Mouse (Mus musculus) heart, adult 2 months (tissue): ENCODE results near the gene Creld1. TPM values are rescaled to one million over a fixed set of nuclear protein-coding genes. Genes with fewer than 3 reads are reported as not detected.

Source experiments
- DNase-seq, 2 experiments: peaks; one replicate each; pipeline ENCODE4 v3.0.0; 2021
- H3K27ac ChIP-seq: fragments of 200-600 bp; 2 replicates; pipeline ENCODE4 v1.8.1; 2022
- H3K27me3 ChIP-seq: fragments of 200-500 bp; 2 replicates; pipeline ENCODE4 v1.6.1; 2012; ENCODE audit warnings: mild to moderate bottlenecking, low read length, inconsistent platforms, mixed read lengths; ENCODE audit not compliant: control insufficient read depth, insufficient read depth
- H3K36me3 ChIP-seq: fragments of 200-500 bp; 2 replicates; pipeline ENCODE4 v1.6.1; 2012; ENCODE audit warnings: low read length, inconsistent platforms; ENCODE audit not compliant: control insufficient read depth, insufficient read depth
- H3K4me1 ChIP-seq: fragments of 200-500 bp; 2 replicates; pipeline ENCODE4 v1.6.1; 2011; ENCODE audit warnings: low read length; ENCODE audit not compliant: control insufficient read depth, insufficient read depth
- H3K4me3 ChIP-seq: fragments of 200-600 bp; 2 replicates; pipeline ENCODE4 v1.8.1; 2022
- H3K79me2 ChIP-seq: fragments of 200-500 bp; replicated peaks from 2 replicates; pipeline ENCODE4 v1.6.1; 2012; ENCODE audit warnings: mild to moderate bottlenecking, inconsistent platforms, low read length, moderate library complexity, mixed read lengths; ENCODE audit not compliant: control insufficient read depth, insufficient read depth
- H3K9ac ChIP-seq: fragments of 200-500 bp; 2 replicates; pipeline ENCODE4 v1.6.1; 2012; ENCODE audit warnings: low read depth, mild to moderate bottlenecking, control low read depth, inconsistent platforms, low read length, mixed read lengths
- CTCF ChIP-seq: fragments of 200-600 bp; IDR thresholded peaks from 2 replicates; pipeline ENCODE4 v1.8.1; 2022; ENCODE audit warnings: antibody characterized with exemption, mild to moderate bottlenecking, moderate library complexity
- EP300 ChIP-seq: fragments of 200-500 bp; IDR thresholded peaks from 2 replicates; pipeline ENCODE4 v1.6.1; 2011; ENCODE audit warnings: low read depth, low read length, control low read depth; ENCODE audit not compliant: insufficient read depth
- POLR2A ChIP-seq: fragments of 200-500 bp; IDR thresholded peaks from 2 replicates; pipeline ENCODE4 v1.6.1; 2011; ENCODE audit warnings: mild to moderate bottlenecking, low read depth, low read length, control low read depth; ENCODE audit not compliant: insufficient read depth
- WGBS: fragments of 180-500 bp; shearing (Covaris S2); methylation state at CpG from one replicate; pipeline ENCODE4 v1.1.7; 2018; 5-methylcytosine and 5-hydroxymethylcytosine counted together
- intact Hi-C: fragments of 180-260 bp; cut with DNase I; formaldehyde crosslinking; loops from one replicate; pipeline ENCODE4 v1.15.1; 2025
- polyA plus RNA-seq: library from polyadenylated mRNA; depleted of rRNA; stranded (reverse); fragments of >200 nt; gene quantifications from 2 replicates; pipeline ENCODE4 v1.2.3, GENCODE M21; 2012
- total RNA-seq, 2 experiments: library from RNA; stranded (reverse); gene quantifications; 2 replicates each; pipeline ENCODE4 v1.2.3; 2021

The Creld1 gene
- total and polyA plus RNA-seq, 3 experiments: 32.4 to 56.7 (median 53.0) TPM

DNA sequence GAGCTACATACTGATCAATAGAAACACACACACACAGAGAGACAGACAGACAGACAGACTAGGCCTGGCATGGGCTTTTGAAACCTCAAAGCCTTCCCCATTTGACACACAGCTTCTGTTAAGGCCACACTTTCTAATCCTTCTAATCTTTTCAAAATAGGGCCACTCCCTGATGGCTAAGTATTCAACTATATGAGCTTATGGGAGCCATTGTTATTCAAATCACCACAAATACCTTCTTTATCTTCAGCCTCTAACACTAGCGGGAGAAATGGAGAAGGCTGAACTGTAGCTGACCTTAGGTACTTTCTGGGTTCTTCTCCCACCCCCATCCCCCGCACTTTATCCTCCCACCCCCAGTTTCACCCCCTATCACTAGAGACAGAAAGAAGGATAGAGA is 19.7 kb downstream of the Creld1 start:
- Histone ChIP-seq H3K4me3 (no peak overlapping the region), H3K4me1 (no peaks in the 10 kb centered on the region), H3K36me3 (no peaks in the 10 kb centered on the region), H3K27ac (no peak overlapping the region), H3K79me2 (no peaks in the 10 kb centered on the region), H3K9ac (no peak overlapping the region), H3K27me3 (peaks cover 5% of the 10 kb centered on the region)
- TF ChIP-seq EP300 (no peak), POLR2A (no peak), CTCF (no peak)
- intact Hi-C loops: no loop called here
- no peak for DNase-seq
- 56% methylated on average over 2 of the region's 2 CpGs for WGBS

DNA sequence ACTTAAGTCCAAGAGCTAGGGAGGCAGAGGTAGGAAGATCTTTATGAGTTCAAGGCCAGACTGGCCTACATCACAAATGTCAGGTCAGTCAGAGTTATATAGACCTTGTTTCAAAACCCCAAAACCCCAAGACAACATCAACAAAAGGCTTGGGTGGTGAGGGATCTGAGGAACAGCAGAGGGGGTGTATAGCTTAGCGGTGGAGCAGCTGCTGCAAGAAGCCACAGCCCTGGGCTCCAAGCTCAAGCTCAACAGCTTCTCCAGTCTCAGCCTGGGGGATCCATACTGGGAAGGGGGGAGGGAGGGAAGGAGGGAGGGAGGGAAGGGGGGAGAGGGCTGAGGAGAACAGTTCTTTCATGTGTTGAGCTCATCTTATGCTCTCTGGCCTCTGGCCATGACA is 22.6 kb downstream of the Creld1 start:
- no peak overlapping the region for H3K4me3 ChIP-seq
- 85% methylated on average over 1 of the region's 1 CpGs for WGBS
- no peak overlapping the region for H3K27ac ChIP-seq
- H3K4me1 ChIP-seq: peaks cover 5% of the 10 kb centered on the region
- intact Hi-C loops: no loop called here
- DNase-seq: no peak
- H3K27me3 ChIP-seq: peaks cover 5% of the 10 kb centered on the region
- H3K9ac ChIP-seq: no peak overlapping the region
- no peaks in the 10 kb centered on the region for H3K36me3 ChIP-seq
- TF ChIP-seq POLR2A: no peak
- TF ChIP-seq EP300: no peak
- H3K79me2 ChIP-seq: no peaks in the 10 kb centered on the region

DNA sequence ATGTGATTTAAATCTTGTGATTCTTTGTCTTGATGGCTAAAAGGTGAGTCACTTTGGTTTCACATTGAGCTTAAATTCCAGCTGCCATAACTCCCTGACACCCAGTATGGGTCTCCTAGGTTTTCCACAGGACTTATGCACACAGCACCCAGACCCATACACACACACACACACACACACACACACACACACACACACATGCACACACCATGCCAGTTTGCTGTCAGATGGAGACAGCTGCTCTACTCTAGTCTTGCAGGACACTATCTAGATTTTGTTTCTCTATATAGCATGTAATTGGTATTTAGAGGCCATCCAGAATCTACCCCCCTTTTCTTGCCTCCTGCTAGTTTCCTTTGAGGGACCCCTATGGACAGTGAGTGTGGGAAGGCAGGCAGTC is 24.0 kb downstream of the Creld1 start:
- Histone ChIP-seq H3K9ac (no peak overlapping the region), H3K36me3 (no peaks in the 10 kb centered on the region), H3K79me2 (no peaks in the 10 kb centered on the region), H3K4me1 (peaks cover 5% of the 10 kb centered on the region), H3K4me3 (no peak overlapping the region), H3K27me3 (peaks cover 2% of the 10 kb centered on the region; the same call in 1 of the 2 replicates), H3K27ac (no peak overlapping the region)
- no peak for DNase-seq
- TF ChIP-seq POLR2A (no peak), EP300 (no peak), CTCF (no peak)
- intact Hi-C loops: no loop called here

DNA sequence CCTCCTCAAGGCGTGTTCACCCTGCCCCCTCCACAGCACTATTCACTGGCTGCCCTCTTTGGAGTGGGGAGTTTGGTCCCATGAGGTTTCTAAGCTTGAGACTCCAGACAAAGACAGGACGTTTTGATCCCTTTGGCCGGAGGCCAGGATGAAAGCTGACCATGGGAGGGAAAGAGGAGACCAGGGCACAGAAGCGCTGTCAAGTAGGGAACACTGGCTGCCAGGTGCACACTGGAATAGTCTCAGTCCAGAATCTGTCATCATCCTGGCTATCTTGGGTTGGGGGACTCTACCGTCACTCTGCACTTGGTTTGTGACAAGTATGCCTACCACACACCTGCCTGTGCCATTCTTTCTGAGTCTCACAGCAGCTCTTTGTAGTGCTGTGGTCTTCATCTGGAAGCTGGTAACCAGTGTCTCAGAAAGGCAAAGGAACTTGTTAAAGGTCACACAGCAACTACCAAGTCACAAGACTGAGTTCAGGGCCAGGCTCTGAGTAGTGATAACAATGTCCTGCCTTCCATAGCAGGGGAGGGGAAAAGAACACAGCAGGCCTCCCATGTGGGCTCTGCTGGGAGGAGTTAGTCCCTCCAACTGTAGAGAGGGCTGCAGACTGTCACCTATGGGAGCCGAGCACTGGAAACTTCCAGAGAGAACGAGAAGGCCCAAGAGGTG is 25.3 kb downstream of the Creld1 start:
- Histone ChIP-seq H3K79me2 (no peaks in the 10 kb centered on the region), H3K27me3 (no peaks in the 10 kb centered on the region), H3K9ac (no peak overlapping the region), H3K36me3 (no peaks in the 10 kb centered on the region), H3K4me3 (no peak overlapping the region), H3K27ac (no peak overlapping the region), H3K4me1 (peaks cover 5% of the 10 kb centered on the region)
- no peak for DNase-seq
- intact Hi-C loops: no loop called here
- TF ChIP-seq EP300: no peak
- no peak for TF ChIP-seq POLR2A
- no peak for TF ChIP-seq CTCF
- WGBS: 30% methylated on average over 7 of the region's 7 CpGs

DNA sequence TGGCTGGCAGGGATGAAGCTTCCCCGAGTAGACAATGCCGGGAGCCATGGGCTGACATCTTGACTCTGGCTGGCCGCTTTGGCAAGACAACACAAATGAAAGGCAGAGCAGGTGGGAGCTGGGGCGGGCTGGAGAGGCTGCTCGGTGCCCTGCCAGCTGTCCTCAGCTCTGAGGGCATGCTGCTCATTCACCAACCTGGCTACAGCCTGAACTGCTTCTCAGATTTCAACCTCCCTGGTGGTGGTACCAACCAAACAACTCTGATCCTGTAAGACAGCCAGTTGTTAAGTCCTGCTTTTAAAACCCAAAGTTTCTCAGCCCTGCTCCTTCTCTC is 25.8 kb downstream of the Creld1 start:
- Histone ChIP-seq H3K4me1 (peaks cover 5% of the 10 kb centered on the region), H3K79me2 (no peaks in the 10 kb centered on the region), H3K9ac (no peak overlapping the region), H3K36me3 (no peaks in the 10 kb centered on the region), H3K27ac (no peak overlapping the region), H3K27me3 (no peaks in the 10 kb centered on the region), H3K4me3 (no peak overlapping the region)
- no peak for DNase-seq
- intact Hi-C loops: no loop called here
- 48% methylated on average over 5 of the region's 5 CpGs for WGBS
- no peak for TF ChIP-seq CTCF
- no peak for TF ChIP-seq EP300
- TF ChIP-seq POLR2A: no peak

DNA sequence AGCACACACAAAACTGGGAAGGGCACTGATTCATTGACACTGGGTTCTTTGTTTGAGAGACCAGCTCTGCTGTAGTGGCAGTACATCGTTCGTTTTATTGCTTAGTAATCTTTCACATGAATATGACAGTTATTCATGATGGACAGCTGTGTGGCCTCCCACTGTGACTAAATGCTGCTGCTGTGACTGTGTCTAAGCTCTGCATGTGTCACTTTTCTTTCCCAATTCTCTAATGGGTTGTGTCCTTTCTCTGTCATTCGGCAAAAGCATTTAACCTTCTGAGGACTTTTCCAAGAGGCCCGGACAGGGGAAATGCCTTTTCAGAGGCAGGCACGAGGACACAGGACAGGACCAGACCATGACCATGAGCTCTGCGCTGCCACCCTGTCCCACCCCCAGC is 30.8 kb downstream of the Creld1 start:
- H3K4me3 ChIP-seq: no peak overlapping the region
- H3K79me2 ChIP-seq: no peaks in the 10 kb centered on the region
- peaks cover 1% of the 10 kb centered on the region; the same call in 1 of the 2 replicates for H3K4me1 ChIP-seq
- no peak overlapping the region for H3K9ac ChIP-seq
- no peak for DNase-seq
- WGBS: 96% methylated on average over 6 of the region's 6 CpGs
- no peaks in the 10 kb centered on the region; the same call in 1 of the 2 replicates for H3K36me3 ChIP-seq
- H3K27ac ChIP-seq: no peak overlapping the region
- TF ChIP-seq EP300: no peak
- no peak for TF ChIP-seq POLR2A
- TF ChIP-seq CTCF: no peak
- no peaks in the 10 kb centered on the region for H3K27me3 ChIP-seq
- intact Hi-C loops: no loop called here
